Mouse (Mus musculus): ENCODE results near the gene Zfp354b.
A peak's percentile ranks its signal among the peaks of the same experiment; 100 is the strongest.

Gene Zfp354b

GRCm38 (mm10) chr11:50931451-50931866 lies at the start of gene Zfp354b:
Gene Zfp354b (minus strand): TSS chr11:50931633.
- DNase-seq (ENCODE audit: low spot score), result peak; percentile 88

- DNase-seq (ENCODE audit: low spot score), result no peak
Observed at GRCm38 (mm10) chr11:50977216-50977615, 45.8 kb upstream of the Zfp354b start.

GRCm38 (mm10) chr11:50966230-50966629 lies 34.8 kb upstream of the Zfp354b start, which contains the start of gene Olfr1378:
Gene Olfr1378 (plus strand): TSS chr11:50966530.
- DNase-seq (ENCODE audit: low spot score), result no peak

- DNase-seq (ENCODE audit: low spot score), result no peak
Observed at GRCm38 (mm10) chr11:50964886-50965285, 33.5 kb upstream of the Zfp354b start.

GRCm38 (mm10) chr11:50953665-50954064 lies 22.2 kb upstream of the Zfp354b start, which contains the start of gene Prop1:
Gene Prop1 (minus strand): TSS chr11:50953765.
- no peak for DNase-seq (ENCODE audit: low spot score)

GRCm38 (mm10) chr11:50952290-50952689 lies 20.9 kb upstream of the Zfp354b start:
- DNase-seq (ENCODE audit: low spot score), result no peak

GRCm38 (mm10) chr11:50943506-50943905 lies 12.1 kb upstream of the Zfp354b start, which contains the start of gene 4933414I15Rik:
Gene 4933414I15Rik (minus strand): TSS chr11:50943765.
- no peak for DNase-seq (ENCODE audit: low spot score)

- DNase-seq (ENCODE audit: low spot score), result no peak
Observed at GRCm38 (mm10) chr11:50942386-50942785, 11.0 kb upstream of the Zfp354b start.

- DNase-seq (ENCODE audit: low spot score), result peak; percentile 38
Observed at GRCm38 (mm10) chr11:50939621-50940366, 8.4 kb upstream of the Zfp354b start.

GRCm38 (mm10) chr11:50938435-50938834 lies 7.0 kb upstream of the Zfp354b start:
- no peak for DNase-seq (ENCODE audit: low spot score)

GRCm38 (mm10) chr11:50932040-50932439 lies 607 bp upstream of the Zfp354b start:
- DNase-seq (ENCODE audit: low spot score), result no peak

GRCm38 (mm10) chr11:50931021-50931420 lies 412 bp downstream of the Zfp354b start:
- no peak for DNase-seq (ENCODE audit: low spot score)

GRCm38 (mm10) chr11:50930469-50931014 lies 891 bp downstream of the Zfp354b start:
- no peak for DNase-seq (ENCODE audit: low spot score)

GRCm38 (mm10) chr11:50915671-50916320 lies 15.6 kb downstream of the Zfp354b start, which contains the start of gene Zfp2:
Gene Zfp2 (minus strand): TSS chr11:50916165.
- DNase-seq (ENCODE audit: low spot score), result peak; percentile 94

- no peak for DNase-seq (ENCODE audit: low spot score)
Observed at GRCm38 (mm10) chr11:50914461-50914860, 17.0 kb downstream of the Zfp354b start.

GRCm38 (mm10) chr11:50913301-50913700 lies 18.1 kb downstream of the Zfp354b start:
- no peak for DNase-seq (ENCODE audit: low spot score)

GRCm38 (mm10) chr11:50908136-50908535 lies 23.3 kb downstream of the Zfp354b start:
- DNase-seq (ENCODE audit: low spot score), result no peak

- no peak for DNase-seq (ENCODE audit: low spot score)
Observed at GRCm38 (mm10) chr11:50897359-50897758, 34.1 kb downstream of the Zfp354b start.

- DNase-seq (ENCODE audit: low spot score), result no peak
Observed at GRCm38 (mm10) chr11:50892441-50892840, 39.0 kb downstream of the Zfp354b start.

GRCm38 (mm10) chr11:50887390-50888128 lies 43.9 kb downstream of the Zfp354b start, which contains the start of gene Zfp454:
Gene Zfp454 (minus strand): TSS chr11:50887651.
- peak; percentile 94 for DNase-seq (ENCODE audit: low spot score)

- DNase-seq (ENCODE audit: low spot score), result no peak
Observed at GRCm38 (mm10) chr11:50886933-50887293, 44.5 kb downstream of the Zfp354b start.

Data from layer of hippocampus, adult 11-12 months (tissue).